Mouse (Mus musculus): Measurements from ENCODE around the gene Nxf1.

DNA sequence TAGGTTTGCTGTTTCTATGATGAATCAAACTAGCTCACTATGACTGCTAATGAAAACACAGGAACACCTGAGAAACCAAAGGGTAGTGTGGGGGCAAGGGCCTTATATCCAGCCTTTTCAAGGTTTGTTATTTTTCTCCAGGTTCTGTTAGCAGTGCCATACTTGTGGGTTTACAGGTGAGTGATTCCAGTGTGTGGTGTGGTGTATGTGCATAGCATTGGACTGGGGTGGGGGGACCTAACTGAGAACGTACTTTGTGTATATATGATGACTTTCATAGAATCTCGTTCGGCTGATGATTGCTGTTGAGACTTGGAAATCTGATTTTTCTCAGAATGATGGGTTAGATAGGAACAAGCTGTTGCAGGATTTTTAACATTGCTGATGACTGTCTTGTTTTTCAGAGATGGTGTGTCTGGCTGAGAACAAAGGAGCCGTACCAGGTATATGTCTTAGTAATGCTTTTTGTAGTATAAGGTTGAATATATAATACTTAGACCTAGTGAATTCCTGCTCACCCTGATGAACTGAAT is 31.7 kb upstream of the Nxf1 start:
- TF ChIP-seq CTCF (conservative IDR thresholded peaks at IDR 0.05 in 1 of 2, IDR thresholded peaks at IDR 0.05 in 1 of 2; ENCODE audit: low read depth in 2 of 2, low read length in 2 of 2) (no peak), ZNF384 (IDR thresholded peaks at IDR 0.05; ENCODE audit: low read depth, low read length) (no peak), POLR2A (IDR thresholded peaks at IDR 0.05; ENCODE audit: low read depth, low read length) (peak; percentile 54; the same call in 1 of the 2 replicates), RAD21 (IDR thresholded peaks at IDR 0.05; ENCODE audit: low read depth, low read length) (no peak), BHLHE40 (IDR thresholded peaks at IDR 0.05; ENCODE audit: low read depth, low read length) (no peak), E2F4 (IDR thresholded peaks at IDR 0.05; ENCODE audit: insufficient replicate concordance, low read depth, low read length) (no peak), MAZ (IDR thresholded peaks at IDR 0.05; ENCODE audit: low read depth, low read length) (no peak), ZC3H11A (IDR thresholded peaks at IDR 0.05; ENCODE audit: low read depth, low read length) (no peak), USF2 (conservative IDR thresholded peaks at IDR 0.05; ENCODE audit: low read depth, low read length) (no peak), MYC (IDR thresholded peaks at IDR 0.05; ENCODE audit: low read depth, low read length) (no peak), CHD2 (IDR thresholded peaks at IDR 0.05; ENCODE audit: low read length) (0 out of 2 replicates have a peak, but pooled peaks have one; percentile 46), ZKSCAN1 (IDR thresholded peaks at IDR 0.05; ENCODE audit: borderline replicate concordance, low read depth, low read length) (no peak), NELFE (IDR thresholded peaks at IDR 0.05; ENCODE audit: low read depth, low read length) (no peak), RCOR1 (conservative IDR thresholded peaks at IDR 0.05; ENCODE audit: low read depth, low read length) (no peak)

All from CH12.LX (cell line).